Mouse (Mus musculus): ENCODE data around the gene Memo1. TPM values are rescaled to one million over a fixed set of nuclear protein-coding genes. Genes with fewer than 3 reads are reported as not detected.

Memo1 gene
- polyA plus RNA-seq (2012; rRNA removed) = 42.2 and 45.6 TPM in 2 replicates

DNA sequence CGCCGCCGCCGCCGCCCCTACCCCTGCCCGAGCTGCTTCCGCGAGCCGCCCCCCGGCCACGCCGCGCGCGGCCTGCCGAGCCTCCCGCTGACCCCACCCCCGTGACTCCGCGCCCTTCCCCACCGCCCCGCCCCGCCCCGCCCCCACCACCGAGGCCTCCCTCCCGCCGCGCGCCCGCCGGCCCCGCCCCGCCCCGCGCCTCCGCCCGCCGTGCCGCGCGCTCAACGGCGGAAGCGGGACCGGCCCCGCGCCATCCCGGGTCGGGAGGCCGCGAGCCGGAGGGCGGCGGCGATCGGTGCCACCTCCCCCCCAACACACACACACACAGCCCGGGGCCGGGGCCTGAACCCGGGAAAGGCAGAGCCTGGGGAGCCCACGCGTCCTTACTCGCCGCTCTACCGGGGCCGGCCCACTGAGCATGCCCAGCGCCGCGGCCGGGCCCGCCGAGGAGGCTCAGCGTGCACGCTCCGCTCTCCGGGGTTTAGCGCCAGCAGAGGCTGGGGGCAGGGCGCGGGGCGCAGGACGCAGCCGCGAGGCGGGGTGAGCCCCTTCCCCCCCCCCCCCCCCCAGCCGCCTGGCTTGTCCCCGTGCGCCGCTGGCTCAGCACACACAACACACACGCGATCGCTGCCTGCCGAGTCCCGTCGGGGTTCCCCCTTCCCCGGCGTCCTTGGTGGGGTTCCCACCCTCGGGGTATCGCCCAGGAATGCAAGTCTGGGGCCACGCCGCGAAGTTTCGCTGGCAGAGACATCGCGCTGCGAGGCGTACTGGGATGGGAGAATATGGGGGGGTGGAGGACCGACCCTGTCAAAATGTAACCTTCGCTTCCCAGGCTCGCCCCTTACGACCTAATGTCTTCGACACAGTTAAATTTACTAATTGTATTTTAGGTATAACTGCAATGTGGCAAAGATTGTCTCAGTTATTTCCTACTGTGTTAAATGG is at the start of gene Memo1:
Memo1 (minus strand) TSS at position 496 of the 945 bp plus-strand sequence.

DNA sequence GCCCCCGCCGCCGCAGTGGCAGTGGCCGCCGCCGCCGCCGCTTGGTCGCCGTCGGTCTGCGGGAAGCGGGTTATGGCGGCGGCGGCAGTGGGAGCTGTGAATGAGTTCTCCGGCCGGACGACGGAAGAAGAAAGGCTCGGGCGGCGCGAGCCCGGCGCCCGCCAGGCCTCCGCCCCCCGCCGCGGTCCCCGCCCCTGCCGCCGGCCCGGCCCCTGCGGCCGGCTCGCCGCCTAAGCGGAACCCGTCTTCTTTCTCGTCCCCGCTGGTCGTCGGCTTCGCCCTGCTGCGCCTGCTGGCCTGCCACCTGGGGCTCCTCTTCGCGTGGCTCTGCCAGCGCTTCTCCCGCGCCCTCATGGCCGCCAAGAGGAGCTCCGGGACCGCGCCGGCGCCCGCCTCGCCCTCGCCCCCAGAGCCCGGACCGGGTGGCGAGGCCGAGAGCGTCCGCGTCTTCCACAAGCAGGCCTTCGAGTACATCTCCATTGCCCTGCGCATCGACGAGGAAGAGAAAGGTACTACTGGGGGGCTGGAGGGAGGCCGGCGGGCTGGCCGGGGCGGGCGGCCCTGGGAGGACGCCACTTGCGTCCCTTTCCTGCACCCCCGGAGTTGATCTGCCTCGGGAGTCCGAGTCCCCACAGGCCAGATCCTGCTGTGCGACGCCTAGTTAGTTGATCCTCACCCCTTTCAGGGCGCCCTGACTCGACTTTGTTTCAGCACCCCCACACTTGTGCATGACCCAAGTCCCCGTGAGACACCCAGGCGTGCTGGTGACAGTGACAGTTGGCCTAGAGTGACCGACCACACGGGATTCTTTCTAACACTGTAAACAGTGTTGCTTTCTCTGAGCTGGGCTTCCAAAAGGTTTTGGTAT is 43.9 kb upstream of the Memo1 start, which contains the start of gene Spast:
Spast (plus strand) TSS at position 51 of the 868 bp plus-strand sequence.

DNA sequence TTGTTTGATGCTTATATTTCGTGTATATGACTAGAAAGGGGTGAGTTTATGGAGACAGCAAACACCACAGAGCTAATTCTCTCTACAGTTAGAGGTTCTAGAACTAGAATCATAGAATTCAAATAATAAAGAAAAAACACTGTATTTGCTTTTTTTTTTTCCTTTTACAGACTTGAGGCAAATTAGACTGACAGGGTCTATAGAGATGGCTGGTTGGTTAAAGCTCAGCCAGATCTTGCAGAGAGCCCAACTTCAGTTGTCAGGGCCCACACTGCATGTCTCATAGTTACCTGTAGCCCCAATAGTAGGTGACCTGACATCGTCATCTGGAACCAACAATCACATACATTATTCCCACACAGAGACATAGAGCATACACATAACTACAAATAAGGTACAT is 28.5 kb upstream of the Memo1 start, which contains the start of gene Dpy30:
Dpy30 (minus strand) TSS at position 101 of the 400 bp plus-strand sequence.

Other genes starting within 250 kb of the Memo1 start
- gene Srd5a2, start 247.6 kb downstream of the Memo1 start, polyA plus RNA-seq (2012; rRNA removed) = 0.59 and 1.3 TPM in 2 replicates
- 27.8 and 32.4 TPM in 2 replicates for gene Dpy30, start 28.4 kb upstream of the Memo1 start, polyA plus RNA-seq (2012; rRNA removed)
- gene Spast, start 43.5 kb upstream of the Memo1 start, polyA plus RNA-seq (2012; rRNA removed) = 10.6 and 14.1 TPM in 2 replicates
- 12.1 and 19.2 TPM in 2 replicates for gene Slc30a6, start 100.1 kb upstream of the Memo1 start, polyA plus RNA-seq (2012; rRNA removed)
- gene Nlrc4, start 163.6 kb upstream of the Memo1 start, polyA plus RNA-seq (2012; rRNA removed) = 0.16 and 0.20 TPM in 2 replicates
- 198 and 347 TPM in 2 replicates for gene Yipf4, start 194.0 kb upstream of the Memo1 start, polyA plus RNA-seq (2012; rRNA removed)
- 96.4 and 104 TPM in 2 replicates for gene Birc6, start 232.8 kb upstream of the Memo1 start, polyA plus RNA-seq (2012; rRNA removed)

All from ovary, adult 2 months (tissue).